Mouse (Mus musculus) small intestine, adult 2 months (tissue): ENCODE data around the gene Ints1. TPM values are rescaled to one million over a fixed set of nuclear protein-coding genes. Genes with fewer than 3 reads are reported as not detected.
A peak's percentile ranks its signal among the peaks of the same experiment; 100 is the strongest.

Experiments used
- H3K27ac ChIP-seq: fragments of 200-500 bp; 2 replicates; pipeline ENCODE4 v1.5.1; 2012; ENCODE audit warnings: low read depth, low read length, control low read depth, inconsistent platforms; ENCODE audit not compliant: insufficient read depth
- H3K27me3 ChIP-seq: fragments of 200-500 bp; 2 replicates; pipeline ENCODE4 v1.6.1; 2012; ENCODE audit warnings: mild to moderate bottlenecking, moderate library complexity, low read length, inconsistent platforms; ENCODE audit not compliant: control insufficient read depth, insufficient read depth
- H3K36me3 ChIP-seq: fragments of 200-500 bp; 2 replicates; pipeline ENCODE4 v1.6.1; 2012; ENCODE audit warnings: mild to moderate bottlenecking, low read length, control low read depth, inconsistent platforms; ENCODE audit not compliant: control insufficient read depth, insufficient read depth
- H3K4me1 ChIP-seq: fragments of 200-500 bp; 2 replicates; pipeline ENCODE4 v1.6.1; 2012; ENCODE audit warnings: low read length, inconsistent platforms, mixed read lengths; ENCODE audit not compliant: control insufficient read depth, insufficient read depth, insufficient read length
- H3K4me3 ChIP-seq: fragments of 200-500 bp; 2 replicates; pipeline ENCODE4 v1.5.1; 2012; ENCODE audit warnings: low read depth, mild to moderate bottlenecking, control low read depth, inconsistent platforms, low read length, moderate library complexity
- CTCF ChIP-seq: fragments of 200-500 bp; IDR thresholded peaks from 2 replicates; pipeline ENCODE4 v1.5.1; 2012; ENCODE audit warnings: low read depth, mild to moderate bottlenecking, control low read depth, inconsistent platforms, low read length, moderate library complexity, mixed read lengths; ENCODE audit not compliant: insufficient replicate concordance, insufficient read length; ENCODE audit errors: extremely low read depth
- POLR2A ChIP-seq: fragments of 200-500 bp; IDR thresholded peaks from 2 replicates; pipeline ENCODE4 v1.6.1; 2012; ENCODE audit warnings: low read depth, mild to moderate bottlenecking, control low read depth, inconsistent platforms, low read length, moderate library complexity
- WGBS: fragments of 180-500 bp; shearing (Covaris S2); methylation state at CpG from one replicate; pipeline ENCODE4 v1.1.7; 2018; 5-methylcytosine and 5-hydroxymethylcytosine counted together
- polyA plus RNA-seq: library from polyadenylated mRNA; depleted of rRNA; stranded (reverse); fragments of >200 nt; gene quantifications from 2 replicates; pipeline ENCODE4 v1.2.3, GENCODE M21; 2012

The Ints1 gene
- polyA plus RNA-seq, 1 experiment = 86.6 TPM

GRCm38 (mm10) chr5:139794938-139795337 is 19.5 kb upstream of the Ints1 start:
- 65% methylated on average over 10 of the region's 10 CpGs for WGBS
- H3K27me3 ChIP-seq = no peaks in the 10 kb centered on the region
- TF ChIP-seq POLR2A = no peak
- no peak for TF ChIP-seq CTCF
- peaks cover 11% of the 10 kb centered on the region for H3K36me3 ChIP-seq
- H3K27ac ChIP-seq = peak overlapping the region; percentile 96
- H3K4me3 ChIP-seq = peak overlapping the region; percentile 5
- H3K4me1 ChIP-seq = peaks cover 51% of the 10 kb centered on the region

GRCm38 (mm10) chr5:139794137-139794536 is 18.7 kb upstream of the Ints1 start:
- Histone ChIP-seq H3K27me3 (no peaks in the 10 kb centered on the region), H3K36me3 (peaks cover 3% of the 10 kb centered on the region), H3K27ac (peak overlapping the region; percentile 96), H3K4me3 (peak overlapping the region; percentile 51), H3K4me1 (peaks cover 51% of the 10 kb centered on the region)
- WGBS = 60% methylated on average over 5 of the region's 5 CpGs
- TF ChIP-seq CTCF (no peak), POLR2A (no peak)

- Histone ChIP-seq H3K27me3 (no peaks in the 10 kb centered on the region), H3K4me3 (peak overlapping the region; percentile 58), H3K36me3 (no peaks in the 10 kb centered on the region), H3K4me1 (peaks cover 51% of the 10 kb centered on the region), H3K27ac (peak overlapping the region; percentile 96)
- 3% methylated on average over 11 of the region's 11 CpGs for WGBS
- TF ChIP-seq CTCF (no peak), POLR2A (no peak; the same call in 1 of the 2 replicates)
Measured at GRCm38 (mm10) chr5:139793338-139794089, 18.0 kb upstream of the Ints1 start.

GRCm38 (mm10) chr5:139792966-139793337 is 17.5 kb upstream of the Ints1 start:
- H3K4me3 ChIP-seq = peak overlapping the region; percentile 58
- no peaks in the 10 kb centered on the region for H3K27me3 ChIP-seq
- 1% methylated on average over 3 of the region's 3 CpGs for WGBS
- peaks cover 49% of the 10 kb centered on the region for H3K4me1 ChIP-seq
- H3K27ac ChIP-seq = peak overlapping the region; percentile 96
- TF ChIP-seq POLR2A (no peak; the same call in 1 of the 2 replicates), CTCF (no peak)
- H3K36me3 ChIP-seq = no peaks in the 10 kb centered on the region

- H3K36me3 ChIP-seq = no peaks in the 10 kb centered on the region
- H3K4me1 ChIP-seq = peaks cover 44% of the 10 kb centered on the region
- no peaks in the 10 kb centered on the region for H3K27me3 ChIP-seq
- 3% methylated on average over 11 of the region's 11 CpGs for WGBS
- TF ChIP-seq POLR2A (no peak), CTCF (no peak)
- peak overlapping the region; percentile 85 for H3K4me3 ChIP-seq
- peak overlapping the region; percentile 96 for H3K27ac ChIP-seq
Measured at GRCm38 (mm10) chr5:139792159-139792775, 16.8 kb upstream of the Ints1 start.

- H3K4me3 ChIP-seq = peak within 1 kb of the TSS; percentile 85
- TF ChIP-seq POLR2A = peak; percentile 95
- TF ChIP-seq CTCF = no peak
- H3K36me3 ChIP-seq = no peaks in the 10 kb centered on the region
- peak within 1 kb of the TSS; percentile 96 for H3K27ac ChIP-seq
- under 1% methylated on average over 91 of the region's 92 CpGs for WGBS
- H3K4me1 ChIP-seq = peaks cover 37% of the 10 kb centered on the region
- no peaks in the 10 kb centered on the region for H3K27me3 ChIP-seq
Measured at GRCm38 (mm10) chr5:139791227-139792158, 16.0 kb upstream of the Ints1 start, which contains the start of gene Mafk. Gene Mafk, plus strand, starts transcription at chr5:139791513.
